Mouse (Mus musculus) megakaryocyte, embryonic 14.5 days (primary cell): ENCODE data around the gene Fgfr2. TPM values are rescaled to one million over a fixed set of nuclear protein-coding genes. Genes with fewer than 3 reads are reported as not detected.
A peak's percentile ranks its signal among the peaks of the same experiment; 100 is the strongest.

Experiments
- H3K27me3 ChIP-seq: replicated peaks from 2 replicates; pipeline ENCODE3; 2012; ENCODE audit warnings: inconsistent platforms
- H3K36me3 ChIP-seq: replicated peaks from 2 replicates; pipeline ENCODE3; 2012; ENCODE audit warnings: low read length, inconsistent platforms, mixed read lengths
- H3K4me1 ChIP-seq: 2 replicates; pipeline ENCODE4 v1.6.1; 2012; ENCODE audit warnings: inconsistent platforms
- H3K4me3 ChIP-seq: replicated peaks from 2 replicates; pipeline ENCODE3; 2012; ENCODE audit warnings: moderate library complexity, mild to moderate bottlenecking, inconsistent platforms
- H3K9me3 ChIP-seq: 2 replicates; pipeline ENCODE4 v1.6.1; 2012; ENCODE audit warnings: inconsistent platforms
- FLI1 ChIP-seq: IDR thresholded peaks from 2 replicates; pipeline ENCODE4 v1.6.1; 2012; ENCODE audit warnings: low read length, inconsistent platforms, mixed read lengths
- GATA1 ChIP-seq: IDR thresholded peaks from 3 replicates; pipeline ENCODE4 v1.6.1; 2012; ENCODE audit warnings: mixed read lengths, low read length, inconsistent platforms, borderline replicate concordance
- polyA plus RNA-seq: library from polyadenylated mRNA; stranded (reverse); fragments of >175 nt; gene quantifications from 2 replicates; pipeline ENCODE4 v1.2.3, GENCODE M21; 2012; ENCODE audit warnings: low replicate concordance; ENCODE audit not compliant: insufficient read depth

Fgfr2 gene
- polyA plus RNA-seq, 1 experiment: 0.45 TPM

DNA sequence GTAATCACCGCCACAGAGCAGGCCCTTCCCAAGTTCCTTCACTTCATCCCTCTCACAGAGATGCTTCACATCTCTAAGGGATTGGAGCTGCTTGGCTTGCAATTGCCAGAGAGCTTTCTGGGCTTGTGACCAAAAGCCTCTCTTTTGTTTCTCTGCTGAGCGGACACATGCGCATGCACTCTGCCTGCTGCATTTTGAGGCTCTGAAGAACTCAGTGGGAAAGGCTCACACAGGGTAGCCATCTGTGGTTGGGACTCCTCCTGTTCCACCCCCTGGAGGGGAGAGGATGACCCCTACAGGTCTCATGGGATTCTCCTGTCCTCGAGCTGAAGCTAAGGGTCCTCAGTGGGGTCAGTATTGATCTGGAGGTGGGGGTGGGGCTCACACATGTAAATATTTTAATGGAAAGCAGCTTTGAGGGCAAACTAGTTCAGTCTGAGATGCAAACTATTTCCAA is 2157.2 kb downstream of the Fgfr2 start:
- Histone ChIP-seq H3K27me3 (peaks cover 12% of the 10 kb centered on the region), H3K4me1 (peaks cover 19% of the 10 kb centered on the region), H3K36me3 (no peaks in the 10 kb centered on the region), H3K4me3 (no peak overlapping the region), H3K9me3 (no peaks in the 10 kb centered on the region)
- TF ChIP-seq FLI1 (no peak), GATA1 (no peak)

- no peaks in the 10 kb centered on the region for H3K9me3 ChIP-seq
- peaks cover 12% of the 10 kb centered on the region for H3K27me3 ChIP-seq
- H3K4me3 ChIP-seq: peak overlapping the region; percentile 11
- no peaks in the 10 kb centered on the region for H3K36me3 ChIP-seq
- TF ChIP-seq FLI1 (no peak), GATA1 (no peak)
- H3K4me1 ChIP-seq: peaks cover 24% of the 10 kb centered on the region
Observed at GRCm38 (mm10) chr7:130965396-130965795, 2157.8 kb downstream of the Fgfr2 start.

- Histone ChIP-seq H3K9me3 (no peaks in the 10 kb centered on the region), H3K27me3 (peaks cover 12% of the 10 kb centered on the region), H3K4me3 (no peak overlapping the region), H3K36me3 (no peaks in the 10 kb centered on the region), H3K4me1 (peaks cover 31% of the 10 kb centered on the region)
- TF ChIP-seq FLI1 (no peak), GATA1 (no peak)
Observed at GRCm38 (mm10) chr7:130964686-130965085, 2158.5 kb downstream of the Fgfr2 start.

DNA sequence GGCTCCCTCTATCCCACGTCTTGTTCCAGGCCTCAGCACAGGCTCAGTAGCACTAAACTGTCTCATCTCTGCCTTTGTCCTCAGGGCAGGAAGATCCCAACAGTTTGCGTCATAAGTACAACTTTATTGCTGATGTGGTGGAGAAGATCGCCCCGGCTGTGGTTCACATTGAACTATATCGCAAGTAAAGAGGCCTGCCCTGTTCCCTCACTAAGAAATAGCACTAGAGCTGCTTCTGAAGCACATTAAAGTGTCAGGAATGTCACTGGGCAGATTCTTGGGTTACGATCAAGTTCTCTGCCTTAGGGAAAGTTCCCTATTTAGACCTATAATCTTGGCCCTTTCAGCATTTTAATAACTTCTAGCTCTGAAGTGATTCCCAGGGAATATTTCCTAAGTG is 2161.7 kb downstream of the Fgfr2 start:
- H3K9me3 ChIP-seq: peaks cover 3% of the 10 kb centered on the region; the same call in 1 of the 2 replicates

DNA sequence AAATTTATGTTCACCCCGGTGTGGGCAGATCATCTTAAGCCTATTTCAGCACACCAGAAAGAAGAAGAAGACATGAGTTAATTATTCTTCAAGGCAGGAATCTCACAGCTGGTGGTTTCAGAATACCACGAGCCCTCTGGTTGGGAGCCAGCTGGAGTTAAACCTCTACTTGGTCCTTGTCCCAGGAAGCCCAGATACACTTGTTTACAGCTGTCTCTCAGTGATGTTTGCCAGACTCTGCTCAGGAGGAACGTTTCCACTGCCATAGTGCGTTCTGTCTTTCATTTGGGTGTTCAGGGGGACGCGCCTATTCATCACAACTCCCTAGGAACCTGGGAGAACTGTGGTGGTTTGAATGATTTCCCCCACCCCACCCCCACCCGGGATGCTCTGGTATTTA is 2163.3 kb downstream of the Fgfr2 start:
- peaks cover 4% of the 10 kb centered on the region for H3K9me3 ChIP-seq
- no peak overlapping the region for H3K4me3 ChIP-seq
- H3K36me3 ChIP-seq: no peaks in the 10 kb centered on the region
- H3K27me3 ChIP-seq: peaks cover 14% of the 10 kb centered on the region
- no peak for TF ChIP-seq FLI1
- no peak for TF ChIP-seq GATA1
- H3K4me1 ChIP-seq: peaks cover 27% of the 10 kb centered on the region

More for the DNA sequence above, 2161.7 kb downstream of the Fgfr2 start:
- Histone ChIP-seq H3K27me3 (peaks cover 15% of the 10 kb centered on the region), H3K4me3 (no peak overlapping the region), H3K36me3 (no peaks in the 10 kb centered on the region), H3K4me1 (peaks cover 35% of the 10 kb centered on the region)
- TF ChIP-seq GATA1 (no peak), FLI1 (no peak)

DNA sequence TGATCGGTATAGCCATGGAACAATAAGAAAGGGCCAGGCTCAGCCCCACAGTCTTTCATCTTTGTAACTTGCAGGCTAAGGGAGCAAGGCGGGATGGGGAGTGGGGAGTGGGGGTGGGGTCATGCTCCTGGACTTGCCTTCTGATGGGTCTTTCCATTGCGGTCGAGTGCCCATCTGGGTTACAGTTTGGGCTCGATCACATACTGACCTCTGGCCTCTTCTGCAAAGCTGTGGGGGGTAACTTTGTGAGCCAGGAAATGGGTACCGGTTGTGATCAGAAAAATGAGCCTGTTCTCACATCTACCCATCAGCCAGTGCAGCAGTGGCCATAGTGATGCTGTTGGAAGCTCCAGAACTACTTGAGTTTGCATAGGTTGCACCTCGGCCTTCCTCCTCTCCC is 2164.6 kb downstream of the Fgfr2 start:
- H3K9me3 ChIP-seq: peaks cover 14% of the 10 kb centered on the region
- no peaks in the 10 kb centered on the region for H3K36me3 ChIP-seq
- TF ChIP-seq FLI1 (no peak), GATA1 (no peak)
- peaks cover 21% of the 10 kb centered on the region for H3K4me1 ChIP-seq
- H3K27me3 ChIP-seq: peaks cover 22% of the 10 kb centered on the region
- no peak overlapping the region for H3K4me3 ChIP-seq

DNA sequence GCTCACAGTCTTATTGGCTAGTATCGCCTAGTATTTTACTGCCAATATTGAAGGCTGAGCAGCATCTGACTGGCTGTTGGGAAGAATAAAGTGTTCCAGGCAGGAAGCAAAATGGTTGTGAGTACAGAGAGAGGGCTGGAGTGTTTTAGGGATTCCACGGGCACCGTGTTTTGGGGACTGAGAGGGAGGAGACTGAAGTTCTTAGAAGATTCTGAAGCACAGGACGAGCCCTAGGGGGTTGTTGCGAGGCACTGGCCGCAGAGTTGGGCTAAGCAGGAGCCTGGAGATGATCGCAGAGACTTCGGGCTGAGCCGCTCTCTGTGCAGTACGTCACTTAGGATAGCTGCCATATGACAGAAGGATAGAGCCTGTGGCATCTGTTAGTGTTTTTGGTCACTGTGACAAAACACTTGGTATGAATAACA is 2169.0 kb downstream of the Fgfr2 start:
- TF ChIP-seq GATA1 (no peak), FLI1 (no peak)
- Histone ChIP-seq H3K4me1 (peaks cover 5% of the 10 kb centered on the region), H3K36me3 (no peaks in the 10 kb centered on the region), H3K9me3 (peaks cover 13% of the 10 kb centered on the region), H3K27me3 (peaks cover 37% of the 10 kb centered on the region), H3K4me3 (no peak overlapping the region)

DNA sequence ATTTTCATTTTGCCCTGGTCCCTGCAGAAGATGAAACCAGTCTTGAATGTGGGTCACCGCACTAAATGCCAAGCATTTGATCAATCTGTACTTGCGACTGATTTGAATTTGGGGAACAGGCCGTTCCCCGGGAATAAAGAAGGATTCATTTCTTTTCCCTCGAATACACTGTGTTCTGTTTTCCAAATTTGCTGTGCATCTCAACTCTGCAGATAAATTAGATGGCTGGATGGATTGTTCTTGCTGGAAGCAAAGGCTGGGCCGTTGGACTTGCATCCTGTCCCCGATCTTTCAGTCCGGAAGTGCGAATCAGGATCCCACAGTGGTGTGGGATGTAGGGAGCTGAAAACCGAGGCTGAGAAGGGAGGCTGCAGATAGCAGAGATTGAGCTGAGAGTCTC is 2169.8 kb downstream of the Fgfr2 start:
- Histone ChIP-seq H3K4me3 (no peak overlapping the region), H3K27me3 (peaks cover 33% of the 10 kb centered on the region), H3K36me3 (no peaks in the 10 kb centered on the region), H3K4me1 (peaks cover 12% of the 10 kb centered on the region), H3K9me3 (peaks cover 13% of the 10 kb centered on the region)
- TF ChIP-seq FLI1 (no peak), GATA1 (no peak)

- TF ChIP-seq FLI1 (no peak), GATA1 (no peak)
- Histone ChIP-seq H3K27me3 (peaks cover 38% of the 10 kb centered on the region), H3K4me1 (peaks cover 19% of the 10 kb centered on the region), H3K9me3 (peaks cover 13% of the 10 kb centered on the region), H3K4me3 (no peak overlapping the region), H3K36me3 (no peaks in the 10 kb centered on the region)
Observed at GRCm38 (mm10) chr7:130951004-130951403, 2172.1 kb downstream of the Fgfr2 start.

GRCm38 (mm10) chr7:130950482-130950881 is 2172.7 kb downstream of the Fgfr2 start:
- peaks cover 40% of the 10 kb centered on the region for H3K27me3 ChIP-seq
- no peaks in the 10 kb centered on the region for H3K36me3 ChIP-seq
- peaks cover 13% of the 10 kb centered on the region for H3K9me3 ChIP-seq
- TF ChIP-seq FLI1 (no peak), GATA1 (no peak)
- no peak overlapping the region for H3K4me3 ChIP-seq
- peaks cover 19% of the 10 kb centered on the region for H3K4me1 ChIP-seq
